Mouse (Mus musculus): Measurements from ENCODE around the gene Olfr96.
"Not testable (repeated sequence)": the region's sequence is repeated elsewhere in the genome, so short reads cannot be mapped to it uniquely, and the experiment has no call there.

The Olfr96 gene

GRCm38 (mm10) chr17:37219846-37220245 is at the start of gene Olfr96:
Gene Olfr96 (plus strand): TSS chr17:37220146.
- no peak for DNase-seq

- no peak for DNase-seq
These were observed 34.5 kb upstream of the Olfr96 start for GRCm38 (mm10) chr17:37185474-37185873.

GRCm38 (mm10) chr17:37190711-37191110 is 29.2 kb upstream of the Olfr96 start:
- no peak for DNase-seq

GRCm38 (mm10) chr17:37193032-37193431 is 26.9 kb upstream of the Olfr96 start:
- no peak for DNase-seq

DNA sequence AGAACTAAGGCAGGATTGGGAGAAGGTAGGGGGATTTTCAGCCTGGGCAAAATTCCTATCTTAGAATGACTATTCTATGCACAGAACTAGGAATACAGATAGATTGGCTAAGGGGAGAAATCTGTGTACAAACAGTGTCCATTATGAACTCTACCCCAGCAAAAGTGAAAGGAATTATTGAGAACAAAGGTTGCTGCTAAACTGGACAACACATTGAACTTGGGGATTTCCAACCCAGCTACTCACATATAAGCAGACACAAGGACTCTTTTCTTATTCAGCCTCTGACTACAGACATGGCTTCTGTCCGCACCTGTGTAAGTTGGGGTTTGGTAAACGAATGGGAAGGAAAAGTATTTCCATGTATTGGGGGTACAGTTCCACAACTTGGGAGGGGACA is 26.3 kb upstream of the Olfr96 start, which contains the start of gene Ubd:
Ubd (plus strand) TSS at position 237 of the 400 bp plus-strand sequence.
- DNase-seq: no peak

DNA sequence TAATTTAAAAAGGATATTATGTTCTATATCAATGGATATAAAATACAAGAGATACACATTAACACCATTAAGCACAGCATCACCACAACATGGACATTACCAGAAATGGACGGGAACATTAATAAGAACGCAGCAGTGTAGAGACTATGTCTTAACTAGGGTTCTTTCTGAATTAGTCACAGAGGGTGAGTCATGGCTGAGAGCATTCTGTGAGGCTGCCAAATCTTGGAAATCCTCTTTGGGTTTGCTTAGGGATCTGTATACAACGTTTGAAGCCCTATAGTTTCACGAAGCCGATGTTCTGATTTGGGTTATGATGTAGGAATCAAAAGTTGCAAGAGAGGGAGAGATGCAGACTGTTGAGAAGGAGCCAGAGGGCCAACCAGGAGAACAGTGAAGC is 25.2 kb upstream of the Olfr96 start:
- no peak for DNase-seq

DNA sequence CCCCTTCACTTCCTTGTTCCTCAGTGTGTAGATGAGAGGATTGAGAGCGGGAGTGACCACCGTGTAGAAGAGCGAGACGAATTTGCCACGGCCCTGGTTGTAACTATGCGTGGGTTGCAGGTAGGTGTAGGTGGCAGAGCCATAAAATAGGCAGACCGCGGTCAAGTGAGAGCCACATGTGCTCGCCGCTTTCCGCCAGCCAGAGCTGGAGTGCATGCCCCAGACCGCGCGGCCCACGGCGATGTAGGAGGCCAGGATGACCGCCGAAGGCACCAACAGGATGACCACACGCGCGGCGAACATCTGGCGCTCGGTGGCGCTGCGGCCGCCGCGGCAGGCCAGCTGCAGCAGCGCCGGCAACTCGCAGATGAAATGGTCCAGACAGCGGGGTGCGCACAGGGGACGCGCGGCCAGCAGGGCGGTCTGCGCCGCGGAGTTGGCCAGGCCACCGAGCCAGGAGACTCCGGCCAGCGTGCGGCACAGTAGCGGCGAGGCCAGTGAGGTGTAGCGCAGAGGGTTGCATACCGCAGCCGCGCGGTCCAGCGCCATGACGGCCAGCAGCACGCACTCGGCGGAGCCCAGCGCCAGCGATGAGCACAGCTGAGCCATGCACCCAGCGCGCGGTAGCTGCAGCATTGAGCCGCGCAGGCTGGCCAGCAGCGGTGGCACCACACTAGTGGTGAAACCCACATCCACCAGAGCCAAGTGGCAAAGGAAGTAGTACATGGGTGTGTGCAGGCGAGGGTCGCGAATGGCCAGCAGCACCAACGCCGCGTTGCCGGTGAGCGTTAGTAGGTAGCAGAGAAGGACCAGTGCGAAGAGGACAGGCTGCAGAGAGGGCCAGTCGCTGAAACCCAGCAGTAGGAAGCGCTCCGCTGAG is 22.9 kb upstream of the Olfr96 start:
- DNase-seq: no peak

DNA sequence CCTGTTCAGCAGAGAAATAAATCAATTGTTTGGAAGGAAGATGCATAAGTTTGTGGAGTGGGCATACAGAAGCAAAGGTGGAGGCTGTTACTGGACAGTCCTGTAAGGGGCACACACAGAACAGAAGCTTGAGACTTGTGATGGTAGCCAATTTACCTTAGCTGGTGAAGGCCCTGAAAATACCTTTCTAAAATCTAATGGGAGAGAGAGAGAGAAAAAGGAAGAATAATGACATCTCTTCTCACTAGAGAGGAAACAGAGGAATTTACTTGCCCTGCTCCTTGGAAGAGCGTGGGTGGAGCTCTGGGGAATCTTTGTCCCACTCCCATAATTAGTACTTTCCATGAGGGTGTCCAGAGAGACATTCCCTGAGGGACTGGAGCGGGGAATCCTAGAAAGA is 19.1 kb upstream of the Olfr96 start, which contains the start of gene Olfr94:
Olfr94 (minus strand) TSS at position 101 of the 400 bp plus-strand sequence.
- DNase-seq: no peak

- DNase-seq: peak; percentile 62
These were observed 16.6 kb upstream of the Olfr96 start for GRCm38 (mm10) chr17:37203206-37203916.

DNA sequence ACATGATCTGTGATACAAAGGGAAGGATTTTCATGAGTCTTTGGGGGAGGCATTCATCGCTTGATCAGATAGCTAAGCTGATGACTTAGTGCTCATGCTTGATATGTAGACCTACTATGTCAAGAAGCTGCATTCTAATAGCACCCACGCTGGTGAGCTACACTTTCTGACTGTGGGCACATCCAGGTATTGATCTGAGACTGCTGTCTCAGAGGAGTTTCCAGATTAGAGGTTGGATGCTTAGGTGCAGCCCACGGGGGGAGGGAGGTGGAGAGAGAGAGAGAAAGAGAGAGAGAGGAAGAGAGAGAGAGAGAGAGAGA is 16.1 kb upstream of the Olfr96 start:
- no peak for DNase-seq

GRCm38 (mm10) chr17:37210884-37211768 is 8.8 kb upstream of the Olfr96 start:
- DNase-seq: peak; percentile 12

GRCm38 (mm10) chr17:37213018-37213417 is 6.9 kb upstream of the Olfr96 start, which contains the start of gene Olfr95:
Gene Olfr95 (minus strand): TSS chr17:37213118.
- DNase-seq: no peak

DNA sequence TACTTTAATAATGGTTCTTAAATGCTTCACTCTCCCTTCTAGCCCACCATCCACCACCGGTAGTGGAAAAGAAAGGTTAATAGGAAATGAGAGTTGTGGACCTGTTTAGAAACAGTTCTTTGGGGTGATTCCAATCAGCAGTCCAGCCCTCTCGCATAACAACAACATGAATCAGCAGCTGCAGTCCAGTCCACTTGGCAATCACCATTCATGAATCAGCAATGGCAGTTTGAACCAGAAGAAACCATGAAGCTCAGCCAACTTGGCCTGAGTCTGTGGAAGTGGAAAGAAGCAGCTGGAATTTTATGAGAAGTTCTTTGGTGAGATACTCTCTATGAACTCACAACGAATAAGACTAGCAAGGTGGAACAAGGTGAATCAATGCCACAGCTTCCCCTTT is 1.5 kb upstream of the Olfr96 start:
- DNase-seq: no peak

DNA sequence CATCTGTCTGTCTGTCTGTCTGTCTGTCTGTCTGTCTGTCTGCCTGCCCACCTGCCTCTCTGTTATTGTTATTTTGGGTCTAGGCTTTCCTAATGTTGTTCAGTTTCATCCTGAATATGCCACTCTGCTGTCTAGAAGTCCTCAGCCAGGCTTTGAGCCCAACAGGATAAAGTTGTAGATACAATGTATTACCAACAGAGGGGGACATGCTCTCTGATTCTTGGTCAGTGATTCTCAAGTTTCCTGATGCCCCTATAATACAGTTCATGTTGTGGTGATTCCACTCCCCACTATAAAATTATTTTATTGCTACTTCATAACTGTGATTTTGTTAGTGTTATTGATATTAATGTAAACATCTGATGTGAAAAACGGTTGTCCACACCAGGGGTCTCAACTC is 1.9 kb downstream of the Olfr96 start:
- DNase-seq: no peak

- DNase-seq: not testable (repeated sequence)
These were observed 17.3 kb downstream of the Olfr96 start, which contains the start of gene Olfr97 for GRCm38 (mm10) chr17:37237230-37237629. Gene Olfr97 (minus strand): TSS chr17:37237330.

- no peak for DNase-seq
These were observed 22.3 kb downstream of the Olfr96 start for GRCm38 (mm10) chr17:37242198-37242597.

- DNase-seq: peak; percentile 2
These were observed 26.8 kb downstream of the Olfr96 start for GRCm38 (mm10) chr17:37246715-37247114.

DNA sequence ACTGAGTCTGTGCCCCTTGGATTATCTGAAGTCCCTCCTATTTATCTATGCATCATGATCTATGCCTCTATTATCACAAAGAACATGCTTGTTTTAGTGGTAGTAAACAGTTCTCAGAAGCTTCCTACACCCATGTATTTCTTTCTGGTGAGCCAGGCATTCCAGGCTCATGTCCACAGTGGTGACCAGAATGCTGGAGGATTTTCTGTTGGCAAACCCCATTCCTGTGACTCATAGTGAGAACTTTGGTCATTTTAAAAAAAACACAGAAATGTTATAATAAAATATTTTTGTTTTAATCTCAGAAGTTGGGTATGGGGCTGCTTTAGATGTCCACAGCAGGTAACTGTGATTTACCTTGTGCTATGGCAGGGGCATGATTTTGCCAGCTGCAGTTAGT is 29.5 kb downstream of the Olfr96 start:
- DNase-seq: no peak

- no peak for DNase-seq
These were observed 30.6 kb downstream of the Olfr96 start for GRCm38 (mm10) chr17:37250544-37250943.

DNA sequence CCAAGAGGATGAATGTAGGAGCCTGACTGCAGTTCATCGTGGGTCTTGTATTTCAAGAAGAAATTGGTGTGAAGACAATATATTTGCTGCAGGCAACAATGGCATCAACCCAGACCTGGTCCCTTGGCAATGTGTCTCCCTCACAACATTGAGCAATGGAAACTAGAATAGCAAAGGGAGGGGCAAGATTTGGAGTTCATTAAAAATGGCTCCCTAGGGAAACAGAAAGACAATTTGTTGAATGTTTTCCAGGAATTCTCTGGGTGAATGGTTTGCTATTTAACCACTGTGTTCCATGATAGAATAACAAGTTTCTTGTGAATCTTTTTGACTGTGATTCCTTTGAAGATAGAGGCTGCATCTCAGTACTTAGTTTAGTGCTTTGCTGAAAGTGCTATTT is 43.7 kb downstream of the Olfr96 start, which contains the start of gene Olfr98:
Olfr98 (minus strand) TSS at position 124 of the 400 bp plus-strand sequence.
- DNase-seq: no peak

DNA sequence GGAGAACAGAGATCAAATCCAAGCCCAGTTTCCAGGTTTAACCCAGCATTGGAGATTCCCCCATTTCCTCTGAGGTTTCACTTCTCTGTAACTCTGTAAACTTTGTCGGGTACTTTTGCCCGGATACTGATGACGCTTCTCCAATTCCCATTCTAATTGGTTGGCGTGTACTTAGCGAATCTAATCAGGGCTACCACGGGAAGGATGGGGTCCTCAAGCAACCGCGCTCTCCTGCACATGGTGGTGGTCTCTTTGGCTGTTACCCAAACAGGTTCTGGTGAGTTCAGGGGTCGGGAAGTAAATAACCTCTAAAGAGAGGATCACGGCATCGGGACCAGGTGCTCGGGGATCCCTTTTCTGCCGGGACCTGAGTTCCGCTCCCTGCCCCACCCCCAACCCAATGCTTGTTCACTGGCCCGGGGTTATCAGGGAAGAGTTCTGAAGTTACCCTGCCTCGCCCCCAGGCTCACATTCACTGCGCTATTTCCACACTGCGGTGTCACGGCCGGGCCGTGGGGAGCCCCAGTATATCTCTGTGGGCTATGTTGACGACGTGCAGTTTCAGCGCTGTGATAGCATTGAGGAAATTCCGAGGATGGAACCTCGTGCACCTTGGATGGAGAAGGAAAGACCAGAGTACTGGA is 50.2 kb downstream of the Olfr96 start, which contains the start of gene H2-M3:
H2-M3 (plus strand) TSS at position 163 of the 644 bp plus-strand sequence.
- DNase-seq: peak; percentile 47

GRCm38 (mm10) chr17:37270702-37271092 is 50.8 kb downstream of the Olfr96 start:
- DNase-seq: no peak

Measured in cerebellum, adult 9-11 months (tissue).